Mouse (Mus musculus) adrenal gland, postnatal 4 days (tissue): ENCODE data around the gene Dhrs1. TPM values are rescaled to one million over a fixed set of nuclear protein-coding genes. Genes with fewer than 3 reads are reported as not detected.
A peak's percentile ranks its signal among the peaks of the same experiment; 100 is the strongest.

Experiments
- DNase-seq, 2 experiments: peaks; one replicate each; pipeline ENCODE4 v3.0.0; 2021 to 2022; ENCODE audit warnings: low spot score in 2 of 2, mixed read lengths in 2 of 2
- total RNA-seq, 2 experiments: library from RNA; stranded (reverse); gene quantifications; 2 replicates each; pipeline ENCODE4 v1.2.3; 2021

Gene Dhrs1
- total RNA-seq, 2 experiments from 2014 or later, result 74.1 to 77.7 TPM

DNA sequence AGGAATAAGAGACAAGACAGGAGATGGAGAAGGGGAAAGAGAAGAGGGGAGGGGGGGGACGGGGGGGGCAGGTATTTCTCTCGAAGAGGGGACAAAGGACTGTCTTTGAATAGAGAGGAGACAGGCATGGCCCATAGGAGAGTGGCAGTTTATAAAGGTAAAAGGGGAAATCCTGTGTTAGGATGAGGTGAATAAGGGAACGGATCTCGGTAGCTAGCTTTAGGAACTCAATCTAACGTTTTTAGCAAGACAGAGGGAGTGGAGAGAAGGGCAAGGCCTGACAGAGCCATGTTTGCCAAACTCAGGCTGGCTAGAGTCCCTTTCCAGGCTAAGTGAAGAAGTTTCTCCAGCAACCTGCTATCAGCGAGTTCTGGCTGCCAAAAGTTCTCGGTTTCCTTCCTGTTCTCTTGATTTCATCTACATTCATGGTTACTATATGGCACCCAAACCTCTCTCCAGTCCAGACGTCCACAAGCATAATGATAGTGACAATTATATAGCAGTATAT lies 23.0 kb downstream of the Dhrs1 start:
- no peak for DNase-seq

DNA sequence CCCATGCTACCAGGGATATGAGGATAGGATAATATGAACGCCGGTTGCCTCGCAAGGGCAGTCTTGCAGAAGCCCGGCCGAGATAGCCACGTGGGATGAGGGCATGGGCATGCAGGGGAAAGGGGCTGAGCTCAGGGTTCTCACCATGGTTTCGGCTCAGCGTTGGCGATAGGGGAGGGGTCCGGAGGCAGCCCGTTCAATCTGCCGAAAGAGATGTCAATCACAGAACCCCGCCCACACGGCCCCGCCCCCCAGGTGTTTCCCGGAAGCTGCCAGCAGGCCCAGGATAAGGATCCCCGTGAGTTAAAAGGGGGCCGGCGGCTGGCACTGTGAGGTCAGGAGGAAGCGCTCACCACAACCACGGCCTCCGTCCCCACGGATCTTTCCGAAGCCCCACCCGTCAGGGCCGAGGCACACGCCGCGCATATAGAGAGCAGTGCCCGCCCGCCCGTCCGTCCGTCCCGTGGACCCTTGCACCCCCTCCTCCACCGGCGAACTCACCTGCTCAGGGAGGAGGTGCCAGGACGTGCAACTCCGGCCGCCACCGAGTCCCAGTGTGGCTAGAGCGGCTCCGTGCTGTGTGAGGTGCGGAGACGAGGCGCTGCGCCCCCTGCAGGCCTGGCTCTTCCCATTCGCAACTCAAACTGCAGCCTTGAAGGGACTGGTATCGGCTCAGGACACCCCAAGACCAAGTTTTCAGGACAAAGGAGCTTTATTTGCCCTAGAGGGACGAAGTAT lies 23.6 kb downstream of the Dhrs1 start, which contains the start of gene Rabggta:
Gene Rabggta (minus strand): TSS at position 564 of the 738 bp plus-strand sequence.
- peak; percentile 83 to 87 for DNase-seq

DNA sequence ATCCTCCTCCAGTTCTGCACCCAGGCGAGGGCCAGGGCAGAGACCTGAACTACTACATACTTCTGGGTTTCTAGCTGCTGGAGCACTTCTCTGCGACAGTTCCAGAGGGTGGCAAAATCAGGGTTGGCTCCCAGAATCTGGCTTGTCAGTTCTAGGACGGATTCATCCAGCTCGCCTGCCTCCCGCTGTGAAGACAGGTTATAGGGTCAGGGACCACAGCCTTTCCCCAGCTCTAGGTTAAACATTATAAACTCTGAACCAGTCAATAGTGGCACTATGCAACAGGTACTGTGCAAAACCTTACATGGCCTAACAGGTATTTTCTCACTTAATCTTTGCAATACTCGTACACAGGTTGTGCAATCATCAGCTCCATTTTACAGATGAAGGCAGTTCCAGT lies 24.4 kb downstream of the Dhrs1 start:
- no peak for DNase-seq

DNA sequence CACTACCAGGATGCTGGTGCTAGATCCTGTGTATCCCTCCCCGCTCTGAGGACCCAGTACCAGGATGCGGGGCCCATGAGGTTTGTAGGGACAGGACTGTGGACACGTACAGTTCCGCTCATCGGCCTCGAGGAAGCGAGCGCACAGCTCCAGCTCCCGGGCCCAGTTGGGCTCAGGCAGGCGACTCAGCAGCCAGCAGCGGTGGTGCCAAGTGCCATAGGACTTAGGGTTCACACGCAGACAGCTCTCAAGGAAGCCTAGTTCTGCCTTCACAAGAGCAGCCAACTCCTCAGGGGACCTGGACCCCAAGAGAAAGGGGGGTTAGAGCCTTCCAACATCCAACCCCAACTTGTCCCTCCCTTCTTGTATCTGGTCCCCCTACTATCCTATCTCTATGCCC lies 24.8 kb downstream of the Dhrs1 start:
- DNase-seq, result no peak

DNA sequence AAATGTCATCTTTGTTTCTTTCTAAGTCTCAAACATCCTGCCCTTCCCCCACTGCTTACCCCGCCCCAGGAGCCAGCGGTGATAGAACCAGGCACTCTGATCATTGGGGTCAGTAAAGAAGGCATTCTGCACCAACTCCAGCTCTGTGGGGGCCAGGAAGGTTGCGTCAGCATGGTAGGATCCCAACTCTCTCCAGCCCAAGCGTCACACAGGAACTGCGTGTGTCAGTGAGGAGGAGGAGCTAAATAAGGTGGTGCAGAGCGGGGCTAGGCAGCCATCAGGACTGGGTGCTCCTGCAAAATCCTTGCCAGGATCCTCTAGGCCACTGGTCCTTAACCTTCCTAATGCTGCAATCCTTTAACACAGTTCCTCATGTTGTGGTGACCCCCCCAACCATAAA lies 25.8 kb downstream of the Dhrs1 start:
- DNase-seq, result no peak

DNA sequence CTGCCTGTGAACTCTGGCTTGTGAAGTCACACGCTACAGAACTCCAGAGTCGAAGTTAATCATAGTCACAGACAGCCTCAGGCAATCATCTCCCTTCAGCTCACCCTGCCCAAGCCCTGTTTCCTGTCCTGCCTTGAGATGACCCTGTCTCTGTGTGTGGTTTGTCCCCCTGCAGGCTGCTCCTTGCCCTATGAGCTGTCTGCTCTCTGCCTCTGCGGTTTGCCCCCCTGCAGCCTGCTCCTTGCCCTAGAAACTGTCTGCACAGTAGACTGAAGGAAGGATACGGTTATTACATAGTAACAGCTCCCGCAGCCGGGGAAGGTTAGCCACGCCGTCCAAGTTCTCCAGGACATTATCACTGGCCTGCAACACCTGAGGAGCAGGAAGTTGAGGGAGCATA lies 28.6 kb downstream of the Dhrs1 start:
- DNase-seq, result no peak

DNA sequence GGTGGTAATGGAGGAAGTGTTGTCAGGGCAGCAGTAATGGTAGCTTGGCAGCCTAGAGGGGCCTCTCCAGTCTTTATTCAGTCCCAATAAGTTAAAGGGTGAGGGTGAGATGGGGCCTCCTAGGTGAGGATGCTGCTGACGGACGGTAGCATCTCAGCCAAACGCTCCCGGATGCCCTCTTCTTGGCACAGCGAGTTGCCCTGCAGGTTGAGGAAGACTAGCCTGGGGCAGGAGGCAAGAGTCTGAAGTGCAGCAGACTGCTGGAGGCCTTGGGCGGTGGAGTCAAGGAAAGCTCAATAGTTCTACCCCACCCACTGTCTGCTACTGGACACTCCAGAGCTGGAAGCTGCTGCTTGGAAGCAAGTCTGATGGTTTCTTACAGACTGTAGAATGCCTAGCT lies 29.2 kb downstream of the Dhrs1 start:
- DNase-seq, result no peak

DNA sequence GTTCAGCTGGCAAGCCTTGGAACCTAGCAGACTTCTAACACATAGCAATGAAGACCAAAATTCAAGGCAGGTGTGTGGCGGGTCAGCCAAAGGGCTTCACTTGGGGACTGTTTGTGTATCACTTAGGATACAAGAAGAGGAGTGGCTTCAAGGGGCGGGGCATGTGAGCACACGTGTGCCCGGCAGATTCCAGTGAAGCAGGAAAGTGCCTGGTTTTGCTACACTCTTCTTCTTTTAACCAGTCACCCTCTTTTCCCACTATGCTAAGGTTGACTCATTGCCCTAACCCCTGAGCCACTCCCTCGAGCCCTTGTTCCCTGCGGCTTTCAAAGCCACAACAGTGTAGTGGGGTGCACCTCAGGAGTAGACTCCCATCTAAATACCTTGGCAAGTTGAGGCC lies 30.6 kb downstream of the Dhrs1 start:
- DNase-seq, result no peak

DNA sequence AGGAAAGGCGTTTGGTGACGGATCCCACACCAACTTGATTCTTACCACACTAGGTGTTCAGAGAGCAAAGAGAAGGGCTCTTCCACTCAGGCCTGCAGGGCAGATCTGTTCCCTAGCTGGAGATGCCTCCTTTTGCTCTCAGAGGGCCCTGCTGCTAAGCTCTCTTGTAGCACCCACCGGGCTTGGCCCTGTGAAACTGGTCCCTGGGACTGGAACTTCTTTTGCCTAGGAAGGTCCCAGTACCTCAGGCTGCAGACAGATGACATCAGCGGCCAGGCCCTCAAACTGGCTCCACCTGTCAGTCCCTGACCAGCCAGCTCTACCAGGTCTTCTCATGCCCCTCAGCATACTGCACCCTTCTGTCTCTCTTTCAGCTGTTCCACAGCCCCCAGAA lies 31.8 kb downstream of the Dhrs1 start, which contains the start of gene Tgm1:
Gene Tgm1 (minus strand): TSS at position 198 of the 394 bp plus-strand sequence.
- no peak for DNase-seq

DNA sequence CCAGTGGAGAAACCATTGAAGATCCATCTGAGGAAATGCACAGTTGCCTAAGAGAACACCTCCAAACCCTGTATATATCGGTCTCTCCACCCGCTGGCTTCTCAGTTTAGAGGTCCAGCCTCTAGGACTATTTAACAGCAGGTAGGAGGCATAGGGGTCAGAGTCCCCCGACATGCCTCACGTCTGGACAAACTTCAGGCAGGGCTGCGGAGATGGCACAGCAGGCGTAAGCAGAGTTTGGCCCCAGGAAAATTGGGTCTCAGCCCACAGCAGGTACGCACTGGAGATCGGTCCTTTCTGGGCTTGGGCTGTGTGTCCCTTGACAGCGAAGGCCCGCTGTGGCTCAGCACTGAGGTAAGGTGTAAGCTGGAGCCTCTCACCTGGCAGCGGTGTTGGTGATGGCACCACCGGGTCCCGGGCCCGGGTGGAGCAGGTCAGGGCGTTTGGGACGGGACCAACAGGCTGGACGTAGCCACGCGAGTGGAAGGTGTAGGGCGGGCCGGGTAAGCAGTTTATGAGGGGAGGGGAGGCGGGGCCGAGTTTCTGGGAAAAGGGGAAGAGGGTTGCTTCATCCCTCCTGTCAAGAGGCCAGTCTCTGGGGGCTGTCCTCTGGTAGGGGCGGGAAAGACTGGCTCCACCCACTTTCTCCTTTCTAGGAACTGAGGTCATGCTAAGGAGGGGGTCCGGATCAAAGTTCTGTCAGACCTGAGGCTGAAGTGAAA lies 32.3 kb downstream of the Dhrs1 start:
- DNase-seq, result no peak

DNA sequence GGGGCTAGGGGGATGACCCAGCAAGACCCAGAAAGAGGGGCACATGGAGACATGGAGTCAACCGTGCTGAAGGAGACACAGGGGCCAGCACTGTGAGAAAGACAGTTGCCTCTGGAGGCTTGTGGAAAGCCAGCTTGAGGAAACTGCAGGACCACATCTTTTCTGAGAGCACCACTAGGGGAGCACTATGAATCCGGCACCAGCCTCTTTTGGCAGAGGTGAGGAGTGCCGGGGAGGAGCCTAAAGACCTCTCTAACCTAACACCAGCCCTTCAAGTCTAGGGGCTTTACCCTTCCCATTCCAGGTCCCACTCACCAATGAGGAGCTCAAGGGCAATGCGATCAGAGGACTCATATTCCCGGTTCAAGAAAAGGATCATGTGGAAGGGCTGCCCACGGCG lies 33.7 kb downstream of the Dhrs1 start:
- DNase-seq, result no peak

DNA sequence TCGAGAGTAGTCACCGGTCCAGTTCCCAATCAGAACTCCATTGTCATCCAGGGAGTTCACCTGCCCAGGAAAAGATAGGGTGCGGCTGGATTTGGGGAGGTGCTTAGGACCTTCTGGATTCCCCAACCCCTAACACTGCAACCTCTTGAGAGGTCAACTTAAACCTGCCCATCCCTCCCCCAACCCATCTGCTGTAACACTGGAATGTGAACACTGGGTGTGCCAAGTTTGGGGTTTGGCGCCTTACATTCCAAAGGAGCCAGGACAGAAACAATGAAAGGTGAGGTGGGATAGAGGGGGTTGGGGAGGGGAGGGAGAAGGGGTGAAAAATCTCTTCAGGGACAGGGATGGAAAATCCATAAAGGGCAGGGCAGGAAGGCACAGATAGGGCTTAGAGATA lies 36.0 kb downstream of the Dhrs1 start:
- DNase-seq, result no peak

DNA sequence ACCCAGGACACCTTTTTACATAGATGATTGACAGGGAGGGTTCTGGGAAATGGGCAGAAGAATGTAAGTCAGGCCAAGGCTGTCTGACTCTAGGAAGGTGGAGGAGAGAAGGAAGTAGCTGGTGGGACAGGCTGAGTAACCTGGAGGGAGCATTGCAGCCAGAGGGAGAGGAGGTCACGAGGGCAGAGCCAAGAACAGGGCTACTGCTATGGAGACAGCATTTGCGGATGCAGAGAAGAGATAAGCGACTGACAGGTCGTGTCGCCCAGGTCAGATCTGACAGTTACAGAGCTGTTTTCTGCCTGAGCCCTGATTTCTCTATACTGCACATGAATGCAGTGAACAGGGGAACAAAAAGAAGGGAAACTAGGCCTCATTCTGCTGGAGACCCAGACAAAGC lies 38.1 kb downstream of the Dhrs1 start:
- DNase-seq, result no peak

DNA sequence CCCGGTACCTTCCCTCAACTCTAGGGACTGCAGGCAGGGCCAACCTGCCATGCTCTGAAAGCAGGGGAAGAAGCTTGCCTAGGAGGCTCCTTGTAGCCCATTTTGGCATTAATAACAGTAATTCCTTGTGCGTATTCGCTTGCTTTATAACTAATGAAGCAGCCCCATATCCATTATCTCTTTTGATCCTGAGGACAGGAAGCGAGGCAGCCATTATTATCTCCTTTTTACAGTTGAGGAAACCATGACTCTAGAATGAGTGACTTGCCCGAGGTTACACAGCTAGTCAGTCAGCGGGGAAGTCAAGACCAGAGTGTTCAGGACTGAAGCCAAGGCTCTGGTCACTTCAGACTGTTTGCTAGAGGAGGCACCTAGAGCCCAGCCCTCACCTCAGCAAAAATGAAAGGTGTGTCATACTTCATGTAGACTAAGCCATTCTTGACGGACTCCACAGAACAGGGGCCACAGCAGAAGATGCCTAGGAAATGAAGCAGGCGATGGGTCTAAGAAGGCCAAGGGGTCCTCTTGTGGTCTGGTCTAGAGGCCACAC lies 39.4 kb downstream of the Dhrs1 start:
- DNase-seq, result no peak

DNA sequence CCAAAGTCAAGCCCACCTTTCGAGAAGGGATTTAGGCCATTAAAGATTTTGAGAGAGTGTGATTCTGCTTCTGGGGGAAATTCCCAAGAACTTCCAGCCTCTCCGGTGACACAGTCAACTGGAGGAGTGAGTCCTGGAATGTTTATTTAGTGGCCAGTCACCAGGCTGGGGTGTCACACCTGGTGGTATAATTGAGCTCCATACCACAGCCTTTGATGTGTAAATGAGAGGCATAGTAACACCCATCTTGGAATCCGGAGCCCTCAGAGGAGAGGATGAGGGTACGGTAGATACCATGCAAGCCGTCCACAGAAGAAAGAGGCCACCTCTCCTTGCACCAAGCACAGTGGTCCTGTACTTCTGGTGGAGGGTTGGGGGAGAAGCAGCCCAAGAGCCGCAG lies 42.7 kb downstream of the Dhrs1 start:
- DNase-seq, result no peak

DNA sequence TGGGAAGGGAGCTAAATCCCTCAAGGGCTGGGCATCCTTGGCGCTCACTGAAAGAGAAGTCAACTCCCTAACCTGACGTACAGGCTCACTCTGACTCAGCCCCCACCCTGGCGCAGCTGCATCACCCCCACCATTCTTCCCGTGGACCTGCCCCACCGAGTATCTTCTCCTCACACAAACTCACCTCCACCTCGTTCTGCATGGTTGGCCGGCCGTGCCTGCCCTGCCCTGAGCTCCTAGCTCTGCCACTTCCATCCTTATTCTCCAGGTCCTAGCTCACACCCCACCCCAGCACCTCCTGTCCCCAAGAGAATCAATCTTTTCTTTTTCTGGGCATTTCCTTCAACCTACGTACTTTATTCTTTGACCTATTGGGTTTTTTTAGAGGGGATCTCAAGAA lies 44.4 kb downstream of the Dhrs1 start:
- no peak for DNase-seq

DNA sequence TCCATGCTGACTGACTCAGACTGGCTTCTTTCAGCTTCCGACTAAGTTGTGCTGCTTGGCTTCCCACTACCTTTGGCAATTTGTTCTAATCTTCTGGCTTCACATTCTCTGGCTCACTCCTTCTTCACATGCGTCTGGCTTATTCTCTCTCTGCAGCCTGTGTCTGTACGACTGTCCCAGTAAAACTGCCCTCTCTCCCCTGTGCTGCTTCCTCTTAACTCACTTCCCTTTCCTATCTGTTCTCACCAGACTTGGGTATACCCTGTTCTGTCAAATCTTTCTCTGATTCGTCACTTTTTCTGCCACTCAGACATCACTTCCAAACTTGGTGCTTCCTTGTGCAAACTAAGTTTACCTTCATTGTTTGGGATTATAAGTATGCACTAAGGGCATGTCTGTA lies 48.3 kb downstream of the Dhrs1 start:
- no peak for DNase-seq

DNA sequence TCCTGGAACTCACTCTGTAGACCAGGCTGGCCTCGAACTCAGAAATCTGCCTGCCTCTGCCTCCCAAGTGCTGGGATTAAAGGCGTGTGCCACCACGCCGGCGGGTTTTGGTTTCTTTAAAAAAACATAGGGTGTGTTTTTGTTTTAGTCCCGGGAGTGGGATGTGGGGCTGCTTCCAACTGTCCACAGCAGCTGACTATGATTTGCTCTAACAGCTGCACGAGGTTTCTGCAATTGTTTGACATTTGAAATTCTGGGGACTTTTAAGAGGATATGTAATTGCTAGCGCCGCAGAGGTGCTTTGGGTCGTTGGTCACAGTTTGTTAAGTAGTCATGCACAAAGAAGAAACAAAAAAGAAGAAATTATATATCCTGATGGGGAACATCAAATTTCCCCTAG lies 56.1 kb downstream of the Dhrs1 start:
- DNase-seq, result no peak
